Mouse (Mus musculus) hindbrain, embryonic 11.5 days (tissue): Measurements from ENCODE around the gene Ak3. TPM values are rescaled to one million over a fixed set of nuclear protein-coding genes. Genes with fewer than 3 reads are reported as not detected.

Experiments used
- ATAC-seq: fragments of 200-750 bp; cut with Nextera tagmentation; 2 replicates; pipeline ENCODE4 v1.8.0; 2017; ENCODE audit warnings: mild to moderate bottlenecking, moderate TSS enrichment, moderate library complexity; ENCODE audit not compliant: low FRiP score
- DNase-seq: peaks from one replicate; pipeline ENCODE4 v3.0.0-alpha.2; 2015; ENCODE audit warnings: low spot score
- H3K27ac ChIP-seq: fragments of 300-500 bp; sonication (generic); 2 replicates; pipeline ENCODE4 v1.5.1; 2014; ENCODE audit warnings: mild to moderate bottlenecking, low read depth, low read length
- H3K27me3 ChIP-seq: fragments of 300-500 bp; sonication (generic); 2 replicates; pipeline ENCODE4 v1.6.1; 2014; ENCODE audit warnings: mild to moderate bottlenecking, low read length, moderate library complexity, mixed read lengths; ENCODE audit not compliant: control insufficient read depth, insufficient read depth
- H3K36me3 ChIP-seq: fragments of 300-500 bp; sonication (generic); 2 replicates; pipeline ENCODE4 v1.6.1; 2014; ENCODE audit warnings: mild to moderate bottlenecking, low read length, moderate library complexity, mixed read lengths; ENCODE audit not compliant: control insufficient read depth, insufficient read depth
- H3K4me1 ChIP-seq: fragments of 300-500 bp; sonication (generic); replicated peaks from 2 replicates; pipeline ENCODE4 v1.6.1; 2014; ENCODE audit warnings: low read length, mixed read lengths; ENCODE audit not compliant: control insufficient read depth, insufficient read depth
- H3K4me2 ChIP-seq: fragments of 300-500 bp; sonication (generic); replicated peaks from 2 replicates; pipeline ENCODE4 v1.6.1; 2014; ENCODE audit warnings: mild to moderate bottlenecking, low read depth, low read length
- H3K4me3 ChIP-seq: fragments of 300-500 bp; sonication (generic); 2 replicates; pipeline ENCODE4 v1.5.1; 2014; ENCODE audit warnings: low read depth, low read length
- H3K9ac ChIP-seq: fragments of 300-500 bp; sonication (generic); 2 replicates; pipeline ENCODE4 v1.6.1; 2014; ENCODE audit warnings: low read depth, low read length
- H3K9me3 ChIP-seq: fragments of 300-500 bp; sonication (generic); 2 replicates; pipeline ENCODE4 v1.6.1; 2016; ENCODE audit warnings: low read length; ENCODE audit not compliant: control insufficient read depth
- WGBS: fragments of 180-500 bp; shearing (Covaris S2); extraction: QIAGEN DNeasy Blood & Tissue Kit; methylation state at CpG from one replicate; pipeline ENCODE4 v1.1.7; 2014; 5-methylcytosine and 5-hydroxymethylcytosine counted together
- polyA plus RNA-seq: library from polyadenylated mRNA; unstranded; fragments of >200 nt; fragmentation: Nextera tagmentation; extraction: Ambion mirVana; gene quantifications from 2 replicates; pipeline ENCODE4 v1.2.1, GENCODE M21; 2014

The Ak3 gene
- polyA plus RNA-seq, 1 experiment from 2014 or later, result 83.5 TPM

- peak overlapping the region; percentile 77; the same call in 1 of the 2 replicates for H3K27ac ChIP-seq
- WGBS, result 38% methylated on average over 4 of the region's 4 CpGs
- DNase-seq, result no peak
These were observed 814 bp downstream of the Ak3 start for GRCm38 (mm10) chr19:29046961-29047333.

DNA sequence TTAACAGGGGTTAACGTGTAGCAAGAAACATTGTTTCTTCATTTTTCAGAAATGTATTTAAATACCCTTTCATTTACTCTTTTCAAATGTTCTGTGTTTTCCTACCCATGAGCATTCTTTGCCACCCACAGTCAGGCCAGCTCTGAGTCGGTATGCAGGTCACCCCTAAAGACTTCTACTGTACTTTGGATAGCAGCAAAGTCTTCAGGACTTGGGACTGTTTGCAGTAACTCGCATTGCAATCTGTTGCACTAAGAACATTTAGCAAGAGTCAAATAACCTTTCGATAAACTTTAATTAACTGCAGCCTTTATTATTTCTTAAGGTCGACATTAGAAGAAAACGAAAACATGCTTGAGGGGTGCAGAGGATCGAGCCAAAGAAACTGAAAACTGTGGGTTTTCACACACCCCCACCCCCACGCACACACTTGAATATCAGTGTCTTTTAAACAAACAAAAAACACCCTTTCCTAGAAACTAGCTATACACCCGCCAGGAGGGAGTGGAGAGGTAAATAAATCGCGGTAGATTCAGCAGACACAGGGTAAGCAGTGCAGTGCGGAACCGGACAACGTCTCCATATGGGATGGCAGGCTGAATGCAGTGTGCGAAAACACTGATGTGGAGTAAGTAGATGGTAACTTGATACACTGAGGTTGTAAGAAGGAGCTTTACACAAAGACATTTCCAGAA lies 1.7 kb downstream of the Ak3 start:
- Histone ChIP-seq H3K4me2 (no peak overlapping the region; the same call in 1 of the 2 replicates), H3K9me3 (no peaks in the 10 kb centered on the region), H3K9ac (no peak overlapping the region), H3K4me3 (no peak overlapping the region), H3K36me3 (no peaks in the 10 kb centered on the region), H3K27ac (no peak overlapping the region), H3K27me3 (no peaks in the 10 kb centered on the region), H3K4me1 (no peaks in the 10 kb centered on the region)
- WGBS, result 56% methylated on average over 15 of the region's 15 CpGs
- DNase-seq (peak; percentile 33), ATAC-seq (no peak)

More at GRCm38 (mm10) chr19:29046961-29047333, 814 bp downstream of the Ak3 start:
- no peaks in the 10 kb centered on the region for H3K4me1 ChIP-seq
- H3K9me3 ChIP-seq, result no peaks in the 10 kb centered on the region
- H3K9ac ChIP-seq, result peak overlapping the region; percentile 84
- peak overlapping the region; percentile 73 for H3K4me3 ChIP-seq
- H3K4me2 ChIP-seq, result peak overlapping the region; percentile 64
- H3K36me3 ChIP-seq, result no peaks in the 10 kb centered on the region
- H3K27me3 ChIP-seq, result no peaks in the 10 kb centered on the region
- ATAC-seq, result no peak

- Histone ChIP-seq H3K36me3 (no peaks in the 10 kb centered on the region), H3K9me3 (no peaks in the 10 kb centered on the region), H3K9ac (no peak overlapping the region), H3K4me2 (no peak overlapping the region), H3K27ac (no peak overlapping the region), H3K4me3 (no peak overlapping the region), H3K4me1 (no peaks in the 10 kb centered on the region), H3K27me3 (no peaks in the 10 kb centered on the region)
- 50% methylated on average over 4 of the region's 4 CpGs for WGBS
- DNase-seq (no peak), ATAC-seq (no peak)
These were observed 2.4 kb downstream of the Ak3 start for GRCm38 (mm10) chr19:29045369-29045768.

- DNase-seq (peak; percentile 8), ATAC-seq (no peak)
- Histone ChIP-seq H3K27me3 (no peaks in the 10 kb centered on the region), H3K4me2 (no peak overlapping the region), H3K4me3 (no peak overlapping the region), H3K36me3 (no peaks in the 10 kb centered on the region), H3K9ac (no peak overlapping the region), H3K4me1 (no peaks in the 10 kb centered on the region), H3K27ac (no peak overlapping the region), H3K9me3 (no peaks in the 10 kb centered on the region)
- 46% methylated on average over 9 of the region's 9 CpGs for WGBS
These were observed 3.4 kb downstream of the Ak3 start for GRCm38 (mm10) chr19:29044353-29044768.

DNA sequence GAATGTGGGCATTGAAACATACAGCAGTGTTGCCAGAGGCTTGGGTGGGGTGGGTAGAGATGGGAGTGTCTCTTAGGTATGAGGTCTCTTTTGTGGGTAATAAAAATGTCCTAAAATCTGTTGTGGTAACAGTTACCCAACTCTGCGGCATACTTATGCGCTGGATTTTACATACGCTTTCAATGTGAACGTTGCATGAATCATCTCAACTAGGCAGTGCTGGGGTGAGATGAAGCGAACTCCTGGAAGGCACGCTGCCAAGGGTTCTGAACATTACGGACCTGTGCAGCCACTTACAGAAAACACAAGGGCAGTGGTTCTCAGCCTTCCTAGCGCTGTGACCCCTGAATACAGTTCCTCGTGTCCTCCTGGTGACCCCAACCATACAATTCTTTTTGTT lies 5.1 kb downstream of the Ak3 start:
- no peak for DNase-seq
- H3K4me3 ChIP-seq, result no peak overlapping the region
- H3K9ac ChIP-seq, result no peak overlapping the region
- H3K4me2 ChIP-seq, result no peak overlapping the region
- no peaks in the 10 kb centered on the region for H3K4me1 ChIP-seq
- no peaks in the 10 kb centered on the region for H3K27me3 ChIP-seq
- H3K27ac ChIP-seq, result no peak overlapping the region
- ATAC-seq, result no peak
- H3K36me3 ChIP-seq, result no peaks in the 10 kb centered on the region
- no peaks in the 10 kb centered on the region for H3K9me3 ChIP-seq
- 92% methylated on average over 9 of the region's 9 CpGs for WGBS

GRCm38 (mm10) chr19:29042143-29042542 lies 5.6 kb downstream of the Ak3 start:
- no peak for ATAC-seq
- DNase-seq, result no peak
- Histone ChIP-seq H3K9ac (no peak overlapping the region), H3K4me1 (no peaks in the 10 kb centered on the region), H3K36me3 (no peaks in the 10 kb centered on the region), H3K27me3 (no peaks in the 10 kb centered on the region), H3K27ac (no peak overlapping the region), H3K4me2 (no peak overlapping the region), H3K9me3 (no peaks in the 10 kb centered on the region), H3K4me3 (no peak overlapping the region)
- 80% methylated on average over 6 of the region's 6 CpGs for WGBS

GRCm38 (mm10) chr19:29040206-29040605 lies 7.6 kb downstream of the Ak3 start:
- no peaks in the 10 kb centered on the region for H3K4me1 ChIP-seq
- H3K4me3 ChIP-seq, result no peak overlapping the region
- no peak overlapping the region for H3K9ac ChIP-seq
- DNase-seq (no peak), ATAC-seq (no peak)
- no peak overlapping the region for H3K4me2 ChIP-seq
- 97% methylated on average over 4 of the region's 4 CpGs for WGBS
- no peaks in the 10 kb centered on the region for H3K27me3 ChIP-seq
- H3K27ac ChIP-seq, result no peak overlapping the region
- H3K9me3 ChIP-seq, result no peaks in the 10 kb centered on the region
- no peaks in the 10 kb centered on the region for H3K36me3 ChIP-seq

DNA sequence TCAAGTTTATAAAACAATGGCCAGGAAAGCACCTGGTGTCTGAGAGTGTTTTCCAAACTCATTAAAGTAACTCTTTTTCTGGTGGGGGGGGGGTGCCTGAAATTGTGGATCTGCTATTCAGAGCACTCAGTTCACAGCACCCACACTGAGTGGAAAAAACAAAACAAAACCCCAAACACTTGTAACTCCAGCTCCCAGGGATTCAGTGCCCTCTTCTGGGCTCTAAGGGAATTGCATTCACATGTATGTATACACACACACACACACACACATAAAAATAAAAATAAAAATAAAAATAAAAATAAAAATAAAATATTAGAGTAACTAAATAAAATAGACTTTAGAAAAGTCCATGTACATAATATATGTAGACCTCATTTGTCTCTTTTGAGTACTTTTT lies 8.4 kb downstream of the Ak3 start:
- Histone ChIP-seq H3K4me2 (no peak overlapping the region), H3K4me1 (no peaks in the 10 kb centered on the region), H3K27me3 (no peaks in the 10 kb centered on the region), H3K9me3 (no peaks in the 10 kb centered on the region), H3K36me3 (no peaks in the 10 kb centered on the region), H3K4me3 (no peak overlapping the region), H3K27ac (no peak overlapping the region), H3K9ac (no peak overlapping the region)
- DNase-seq (no peak), ATAC-seq (no peak)

- H3K4me2 ChIP-seq, result no peak overlapping the region
- no peak overlapping the region for H3K4me3 ChIP-seq
- H3K9me3 ChIP-seq, result no peaks in the 10 kb centered on the region
- WGBS, result 95% methylated on average over 10 of the region's 10 CpGs
- DNase-seq (no peak), ATAC-seq (no peak)
- H3K36me3 ChIP-seq, result no peaks in the 10 kb centered on the region
- H3K4me1 ChIP-seq, result no peaks in the 10 kb centered on the region
- H3K9ac ChIP-seq, result no peak overlapping the region
- H3K27me3 ChIP-seq, result no peaks in the 10 kb centered on the region
- no peak overlapping the region for H3K27ac ChIP-seq
These were observed 10.2 kb downstream of the Ak3 start for GRCm38 (mm10) chr19:29037541-29037940.
